Mouse (Mus musculus): Measurements from ENCODE around the gene Cand1. TPM values are rescaled to one million over a fixed set of nuclear protein-coding genes. Genes with fewer than 3 reads are reported as not detected.

The Cand1 gene
- 26.3 and 26.8 TPM in 2 replicates for polyA plus RNA-seq (2015; fragmentation: Nextera tagmentation; extraction: Ambion mirVana)

GRCm38 (mm10) chr10:119239969-119240721 is at the start of gene Cand1:
Gene Cand1 (minus strand): TSS chr10:119240055.

Other genes starting within 250 kb of the Cand1 start
- gene Grip1, start 213.8 kb upstream of the Cand1 start, polyA plus RNA-seq (2015; fragmentation: Nextera tagmentation; extraction: Ambion mirVana): 1.0 and 1.7 TPM in 2 replicates

Data from adrenal gland, postnatal 0 days (tissue).